Mouse (Mus musculus) retina, postnatal 1 day (tissue): ENCODE data around the gene 4932438H23Rik.

Source experiments
- DNase-seq: peaks from one replicate; pipeline ENCODE4 v3.0.0-alpha.2; 2012

The 4932438H23Rik gene

GRCm38 (mm10) chr16:91055150-91055549, 39.8 kb downstream of the 4932438H23Rik start:
- no peak for DNase-seq

- DNase-seq: no peak
Observed at GRCm38 (mm10) chr16:91053599-91053998, 41.3 kb downstream of the 4932438H23Rik start.

- peak; percentile 59 for DNase-seq
Observed at GRCm38 (mm10) chr16:91045511-91045910, 49.4 kb downstream of the 4932438H23Rik start.

GRCm38 (mm10) chr16:91044270-91045182, 50.4 kb downstream of the 4932438H23Rik start, which contains the start of gene Paxbp1:
Gene Paxbp1, minus strand, starts transcription at chr16:91044543.
- DNase-seq: peak; percentile 99

GRCm38 (mm10) chr16:91043461-91044248, 51.3 kb downstream of the 4932438H23Rik start:
- peak; percentile 76 for DNase-seq

- no peak for DNase-seq
Observed at GRCm38 (mm10) chr16:91042640-91043039, 52.3 kb downstream of the 4932438H23Rik start.

- no peak for DNase-seq
Observed at GRCm38 (mm10) chr16:91035866-91036265, 59.1 kb downstream of the 4932438H23Rik start.

GRCm38 (mm10) chr16:91030751-91031150, 64.2 kb downstream of the 4932438H23Rik start:
- DNase-seq: no peak

DNA sequence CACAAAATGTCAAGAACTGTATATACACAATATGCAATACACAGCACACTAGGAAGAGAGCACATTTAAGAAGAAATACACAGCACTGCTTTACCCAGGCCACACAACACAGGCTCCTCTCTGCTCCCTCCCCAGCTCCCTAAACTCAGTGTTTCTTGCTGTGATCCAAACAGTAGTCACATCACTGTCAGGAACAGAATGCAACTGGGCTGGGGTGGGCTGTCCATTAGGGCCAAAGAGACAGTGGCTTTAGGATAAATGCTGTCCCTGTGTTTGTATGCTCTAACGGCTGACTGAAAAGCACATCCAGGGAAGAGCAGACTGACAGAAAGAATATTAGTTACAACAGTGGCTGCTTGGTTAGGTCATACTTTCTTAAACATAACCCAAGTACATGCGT, 65.0 kb downstream of the 4932438H23Rik start:
- no peak for DNase-seq

DNA sequence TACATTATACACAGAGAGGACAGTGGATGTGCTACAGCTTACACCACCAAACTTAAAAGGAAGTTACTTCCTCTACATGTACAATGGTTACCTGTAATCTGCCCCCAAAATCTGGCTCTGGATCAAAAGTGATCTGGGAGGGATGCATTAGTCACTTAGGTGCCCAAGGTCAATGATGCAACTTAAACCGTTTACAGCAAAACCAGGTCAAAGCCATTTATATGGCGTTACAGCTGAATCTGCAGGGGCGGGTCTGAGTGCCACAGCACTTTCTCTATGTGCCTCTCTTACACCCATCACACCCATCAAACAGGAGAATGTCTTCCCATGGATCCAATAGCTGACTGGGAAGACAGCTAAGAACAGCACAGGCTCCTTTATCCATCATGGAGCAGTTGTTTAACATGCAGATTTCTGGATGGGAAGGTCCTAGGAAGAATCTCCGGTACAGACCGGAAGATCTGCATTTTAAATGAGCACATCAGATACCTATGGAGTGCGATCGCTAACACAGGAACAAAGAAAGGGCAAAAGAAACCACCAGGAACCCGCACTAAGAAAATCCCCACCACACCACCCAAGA, 65.7 kb downstream of the 4932438H23Rik start:
- no peak for DNase-seq

GRCm38 (mm10) chr16:91026290-91026689, 68.6 kb downstream of the 4932438H23Rik start:
- DNase-seq: no peak

- DNase-seq: peak; percentile 12
Observed at GRCm38 (mm10) chr16:91023384-91023783, 71.5 kb downstream of the 4932438H23Rik start.

DNA sequence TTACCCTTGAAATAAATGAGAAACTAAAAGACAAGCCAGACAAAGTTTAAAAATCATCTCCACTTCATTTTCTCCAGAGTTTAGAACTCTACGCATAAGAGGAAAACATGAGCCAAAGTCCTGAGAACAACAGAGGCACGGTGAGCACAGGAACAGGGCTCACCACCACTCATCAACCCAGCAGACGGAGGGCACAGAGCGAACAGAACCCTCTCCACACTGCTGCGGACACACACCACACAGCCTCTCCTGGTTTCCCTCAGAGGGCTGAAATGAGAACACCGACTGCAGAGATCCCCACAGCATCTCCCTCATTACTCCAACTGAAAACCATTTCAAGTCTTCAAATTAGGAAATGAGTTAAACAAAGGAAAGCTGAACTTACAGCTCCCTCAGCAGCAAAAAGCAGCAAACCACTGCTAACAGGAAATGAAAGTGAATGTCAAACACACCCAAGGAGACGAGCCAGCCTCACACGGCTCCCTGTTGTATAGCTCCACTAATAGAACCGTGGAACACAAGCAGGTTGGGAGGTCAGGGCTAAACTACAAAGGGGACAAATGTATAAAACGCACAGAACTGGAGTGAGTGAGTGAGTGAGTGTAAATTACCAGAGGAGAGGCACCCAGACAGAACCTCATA, 74.0 kb downstream of the 4932438H23Rik start:
- no peak for DNase-seq

DNA sequence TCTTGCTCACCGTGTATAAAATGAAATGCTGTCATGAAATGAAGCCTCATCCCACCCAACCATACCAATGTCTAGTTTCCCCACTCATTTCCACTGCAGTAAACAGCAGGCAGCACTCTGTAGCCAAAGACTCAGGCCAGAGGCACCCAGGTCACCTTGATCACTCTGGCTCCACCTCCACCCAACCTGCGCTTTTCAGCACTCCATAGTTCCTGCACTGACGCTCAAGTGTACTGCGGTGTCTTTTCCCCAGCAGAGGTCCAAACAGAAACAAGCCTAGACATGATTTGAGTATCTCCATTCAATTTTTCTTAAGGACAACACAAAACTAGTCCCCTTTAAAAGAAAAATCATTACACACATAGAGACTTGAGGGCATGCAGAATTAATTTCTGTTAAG, 75.4 kb downstream of the 4932438H23Rik start:
- DNase-seq: no peak

- DNase-seq: no peak
Observed at GRCm38 (mm10) chr16:91015761-91016160, 79.2 kb downstream of the 4932438H23Rik start.

DNA sequence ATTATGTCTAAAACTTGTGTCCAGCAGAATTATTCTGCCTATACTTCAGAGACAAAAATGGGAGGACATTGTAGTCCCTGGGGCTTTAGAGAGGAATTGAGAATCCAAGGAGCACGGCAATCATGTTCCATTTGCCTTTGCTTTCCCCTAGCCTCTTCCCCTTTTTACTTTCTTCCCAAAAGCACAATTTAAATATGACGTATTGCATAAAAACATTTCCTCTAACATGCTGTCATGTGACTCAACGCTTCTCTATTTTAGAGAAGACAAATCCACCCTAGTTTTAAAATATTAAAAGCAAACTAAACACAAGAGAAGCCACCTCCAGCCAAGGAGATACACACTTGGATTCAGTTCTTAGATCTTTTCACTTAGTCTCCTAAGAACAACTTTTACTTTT, 83.1 kb downstream of the 4932438H23Rik start:
- DNase-seq: no peak

DNA sequence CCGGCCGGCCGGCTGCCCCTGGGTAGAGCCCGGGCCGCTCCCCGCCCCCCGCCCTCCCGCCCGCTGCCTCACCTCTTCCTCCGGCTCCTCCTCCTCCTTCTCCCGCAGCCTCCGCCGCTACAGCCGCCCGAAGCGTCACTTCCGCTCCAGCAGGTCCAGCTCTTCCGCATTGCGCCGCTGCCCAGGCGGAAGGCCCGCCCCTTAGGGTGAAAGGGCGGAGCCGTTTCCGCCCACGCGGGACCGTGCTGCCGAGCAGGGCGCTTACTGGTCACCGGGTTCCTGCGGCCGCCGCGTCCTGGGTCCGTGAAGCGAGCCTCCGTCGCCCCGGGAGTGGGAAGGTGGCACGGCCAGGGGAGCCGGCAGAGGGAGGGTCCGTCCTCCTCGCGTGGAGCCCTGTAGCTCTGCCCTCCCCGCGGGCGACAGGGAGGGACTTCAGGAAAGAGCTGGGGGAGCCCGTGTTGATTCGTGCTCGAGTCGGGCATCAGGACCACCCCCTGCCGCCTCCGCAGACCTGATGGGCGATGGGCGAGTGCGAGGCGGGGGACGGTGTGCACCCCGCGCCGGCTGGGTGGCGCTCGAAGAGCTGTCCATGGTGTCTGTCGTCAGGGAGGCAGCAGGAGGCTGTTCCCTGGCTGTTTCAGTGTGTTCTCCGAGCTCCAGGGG, 83.8 kb downstream of the 4932438H23Rik start, which contains the start of gene Synj1:
Gene Synj1, minus strand, starts transcription at position 288 of the 663 bp plus-strand sequence.
- DNase-seq: peak; percentile 97

DNA sequence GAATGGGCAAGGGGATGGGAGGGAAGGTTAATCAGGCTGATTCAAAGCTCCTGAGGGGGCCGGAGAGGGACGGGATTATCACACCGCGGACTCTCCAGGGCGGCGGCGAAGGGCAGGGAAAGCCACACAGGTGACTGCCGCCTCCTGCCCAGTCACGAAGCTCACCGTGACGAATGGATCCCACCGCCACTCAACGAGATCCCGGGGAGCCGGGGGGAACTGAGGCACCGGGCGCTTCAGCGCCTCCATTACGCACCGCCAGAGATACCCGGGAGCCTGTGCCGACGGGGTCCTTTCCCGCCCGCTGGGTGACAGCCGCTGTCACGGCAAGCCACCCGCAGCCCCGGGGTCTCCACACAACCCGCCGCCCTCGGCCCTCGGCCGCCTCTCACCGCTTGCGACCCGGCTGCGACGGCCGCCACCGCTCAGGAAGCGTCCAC, 84.3 kb downstream of the 4932438H23Rik start:
- DNase-seq: no peak

DNA sequence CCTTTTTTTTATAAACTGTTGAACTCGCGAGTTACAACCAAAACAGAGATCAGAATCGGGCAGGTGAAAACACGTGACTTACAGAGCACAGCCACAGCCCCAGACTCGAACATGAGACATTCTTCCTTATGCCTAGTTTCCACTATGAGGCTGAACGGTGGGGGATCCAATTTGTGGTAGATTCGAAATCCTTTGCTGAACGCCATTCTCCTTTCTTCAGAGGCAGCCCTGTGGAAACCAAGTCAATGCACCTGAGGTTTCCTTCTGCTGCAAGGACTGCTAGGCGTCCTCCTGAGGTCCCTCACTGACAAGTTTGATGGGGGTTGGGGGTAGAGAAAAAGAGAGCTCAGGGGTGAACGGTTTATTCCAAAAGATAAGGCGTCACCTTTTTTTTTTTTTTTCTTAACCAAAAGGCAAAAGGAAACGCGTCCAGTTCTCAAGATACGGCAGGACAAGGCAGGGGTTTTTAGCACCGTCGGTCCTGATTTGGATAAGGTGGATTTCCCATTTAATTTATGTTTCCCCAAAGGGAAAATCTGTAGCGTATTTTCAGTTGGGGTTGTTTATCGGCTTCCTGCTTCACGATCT, 84.9 kb downstream of the 4932438H23Rik start:
- peak; percentile 31 for DNase-seq

DNA sequence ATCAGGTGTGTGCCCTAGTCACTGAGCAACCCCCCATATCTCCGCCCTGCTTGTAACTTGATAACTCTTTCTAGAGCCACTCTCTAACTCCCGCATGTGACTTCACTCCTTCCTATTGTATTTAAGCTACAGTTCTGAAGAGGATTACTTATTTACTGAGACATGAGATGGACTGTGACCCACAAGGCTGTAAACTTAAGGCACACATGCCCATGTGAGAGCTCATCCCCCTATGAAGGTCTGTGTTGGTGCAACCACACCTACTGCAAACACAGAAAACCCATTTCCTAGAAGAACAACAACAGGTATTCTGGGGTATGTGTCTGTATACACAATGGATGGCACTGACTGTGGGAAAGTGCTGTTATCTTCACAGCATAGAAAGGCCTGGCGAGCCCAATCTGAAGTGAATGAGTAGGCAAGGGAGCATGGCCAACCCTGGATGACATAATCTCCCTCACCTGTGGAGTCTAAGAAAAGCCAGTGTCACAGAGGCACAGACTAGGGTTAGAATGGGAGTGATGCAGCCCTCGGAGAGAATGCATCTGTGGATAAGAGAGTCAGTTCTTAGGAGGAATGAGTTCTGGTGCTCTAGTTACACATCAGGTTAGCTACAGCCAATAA, 89.9 kb downstream of the 4932438H23Rik start:
- no peak for DNase-seq
